Mouse (Mus musculus) adrenal gland, adult 18-20 months (tissue): ENCODE measurements around the gene Gm17359. TPM values are rescaled to one million over a fixed set of nuclear protein-coding genes. Genes with fewer than 3 reads are reported as not detected.
A peak's percentile ranks its signal among the peaks of the same experiment; 100 is the strongest.
"Not testable (repeated sequence)": the region's sequence is repeated elsewhere in the genome, so short reads cannot be mapped to it uniquely, and the experiment has no call there.

Experiments
- DNase-seq, 2 experiments: peaks; one replicate each; pipeline ENCODE4 v3.0.0; 2021 to 2022; ENCODE audit warnings: low spot score in 2 of 2
- total RNA-seq, 2 experiments: library from RNA; stranded (reverse); gene quantifications; 1 replicate in 1 of 2; 2 replicates in 1 of 2; pipeline ENCODE4 v1.2.3; 2021

Gm17359 gene
- total RNA-seq, 2 experiments from 2014 or later = not detected

DNA sequence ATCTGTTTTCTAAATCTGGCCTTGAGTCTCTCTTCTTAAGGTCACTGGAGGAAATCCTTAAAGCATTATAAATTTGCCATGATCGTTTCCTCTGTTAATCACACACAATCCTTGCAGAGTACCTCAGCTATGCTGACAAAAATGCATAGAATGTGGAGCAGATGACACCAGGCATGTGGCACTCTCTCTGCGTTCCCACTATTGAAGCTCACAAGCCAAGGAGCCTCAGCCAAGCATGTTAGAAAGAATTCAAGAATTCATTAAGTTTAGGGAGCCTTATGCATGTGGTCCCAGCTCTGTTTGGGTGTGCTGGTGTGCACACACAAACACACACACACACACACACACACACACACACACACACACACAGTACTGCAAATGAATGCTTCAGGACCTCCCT, 75.2 kb downstream of the Gm17359 start:
- no peak for DNase-seq

- DNase-seq = no peak
Observed at GRCm38 (mm10) chr3:79413492-79413891, 77.0 kb downstream of the Gm17359 start.

DNA sequence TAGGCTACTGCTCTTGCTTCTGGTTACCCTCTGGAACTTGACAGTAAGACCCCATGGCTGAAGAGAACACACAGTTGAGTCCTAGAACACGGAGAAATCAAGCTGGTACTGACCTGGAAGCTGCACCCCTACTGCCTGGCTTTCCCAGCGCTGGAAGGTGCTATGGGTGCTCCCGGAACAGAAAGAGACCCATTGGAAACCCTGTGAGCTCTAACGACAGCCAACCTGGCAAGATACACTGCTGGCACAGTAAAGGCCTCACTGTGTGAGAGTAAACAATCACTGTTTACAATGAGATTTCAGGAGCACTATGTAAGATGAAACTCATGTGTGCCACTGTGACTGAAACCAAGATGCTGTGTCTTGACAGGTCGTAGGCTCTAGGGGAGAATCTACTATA, 78.6 kb downstream of the Gm17359 start:
- no peak for DNase-seq

- no peak for DNase-seq
Observed at GRCm38 (mm10) chr3:79415929-79416328, 79.5 kb downstream of the Gm17359 start.

- DNase-seq = no peak
Observed at GRCm38 (mm10) chr3:79416944-79417680, 80.7 kb downstream of the Gm17359 start.

GRCm38 (mm10) chr3:79418921-79419320, 82.5 kb downstream of the Gm17359 start:
- DNase-seq = no peak

GRCm38 (mm10) chr3:79425441-79425840, 89.0 kb downstream of the Gm17359 start:
- no peak for DNase-seq

DNA sequence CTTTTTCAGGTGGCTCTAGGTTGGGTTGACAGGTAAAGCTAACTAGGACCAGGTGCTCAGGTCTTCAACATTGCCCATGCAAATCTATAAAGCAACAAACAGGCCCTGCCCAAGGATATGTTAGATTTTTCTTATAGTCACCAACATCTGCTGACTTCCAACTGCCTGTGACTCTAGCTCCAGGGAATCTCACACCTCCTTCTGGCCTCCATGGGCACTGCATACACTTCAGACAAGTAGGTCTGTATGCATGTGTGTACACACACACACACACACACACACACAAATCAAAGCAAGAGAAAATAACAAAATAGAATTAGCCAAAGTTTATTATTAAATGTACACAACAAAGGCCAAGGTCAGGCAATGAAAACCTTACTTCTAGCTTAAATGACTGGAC, 97.1 kb downstream of the Gm17359 start:
- DNase-seq = peak in 1 of 2 experiments; percentile 4

DNA sequence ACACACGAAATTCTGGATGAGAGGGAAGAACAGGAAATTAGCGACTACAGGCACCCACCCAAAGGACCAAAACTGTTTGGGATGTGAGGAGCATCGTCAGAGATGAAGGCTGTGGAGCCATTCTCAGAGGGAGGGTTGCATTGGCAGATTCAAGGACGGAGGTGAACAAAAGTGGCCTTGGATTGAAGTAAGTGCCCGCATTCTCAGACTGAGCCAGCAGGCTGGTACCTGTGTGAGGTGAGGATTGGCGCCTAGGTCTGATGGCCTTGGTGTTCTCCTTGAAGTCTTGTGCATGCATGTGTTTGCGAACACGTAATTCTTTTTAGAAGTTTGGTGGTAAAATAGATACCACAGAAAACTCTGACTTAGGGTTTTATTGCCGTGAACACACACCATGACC, 98.0 kb downstream of the Gm17359 start:
- DNase-seq = no peak

GRCm38 (mm10) chr3:79434985-79435384, 98.5 kb downstream of the Gm17359 start:
- DNase-seq = no peak

DNA sequence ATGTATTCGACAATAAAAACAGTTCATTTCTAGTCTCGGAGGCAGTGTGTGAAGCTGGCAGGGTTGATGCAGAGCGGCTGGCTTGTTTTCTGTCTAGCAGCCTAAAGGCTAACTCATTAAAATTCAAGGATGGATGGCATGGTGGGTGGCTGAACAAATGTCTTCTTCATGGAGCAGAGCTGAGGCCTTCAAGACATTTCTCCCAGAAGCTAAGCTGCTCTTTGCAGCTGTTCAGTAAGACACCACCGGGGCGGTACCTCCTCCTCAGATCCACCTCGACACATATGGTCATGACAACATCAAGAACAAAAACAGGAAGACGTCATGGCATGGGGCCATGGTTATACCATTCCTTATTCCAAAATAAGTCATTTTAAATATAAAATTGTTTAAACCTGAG, 99.7 kb downstream of the Gm17359 start:
- DNase-seq = no peak

- no peak for DNase-seq
Observed at GRCm38 (mm10) chr3:79438276-79438675, 101.8 kb downstream of the Gm17359 start.

GRCm38 (mm10) chr3:79440976-79441491, 104.6 kb downstream of the Gm17359 start:
- DNase-seq = no peak

DNA sequence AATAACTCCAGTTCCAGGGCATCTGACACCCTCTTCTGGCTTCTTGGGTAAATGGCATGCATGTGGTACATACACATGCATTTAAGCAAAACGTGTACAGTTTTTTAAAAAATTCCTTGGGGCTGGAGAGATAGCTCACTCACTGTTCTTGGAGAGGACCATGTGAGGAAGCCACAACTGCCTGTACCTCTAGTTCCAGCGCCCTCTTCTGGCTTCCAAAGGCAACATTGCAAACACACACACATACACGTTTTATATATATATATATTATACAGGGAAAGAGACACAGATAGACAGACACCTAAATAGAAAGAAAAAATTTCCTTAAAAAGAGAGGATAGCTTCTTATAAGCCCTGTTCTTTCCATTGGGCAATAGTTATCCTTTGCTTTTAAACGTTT, 107.4 kb downstream of the Gm17359 start:
- DNase-seq = no peak

DNA sequence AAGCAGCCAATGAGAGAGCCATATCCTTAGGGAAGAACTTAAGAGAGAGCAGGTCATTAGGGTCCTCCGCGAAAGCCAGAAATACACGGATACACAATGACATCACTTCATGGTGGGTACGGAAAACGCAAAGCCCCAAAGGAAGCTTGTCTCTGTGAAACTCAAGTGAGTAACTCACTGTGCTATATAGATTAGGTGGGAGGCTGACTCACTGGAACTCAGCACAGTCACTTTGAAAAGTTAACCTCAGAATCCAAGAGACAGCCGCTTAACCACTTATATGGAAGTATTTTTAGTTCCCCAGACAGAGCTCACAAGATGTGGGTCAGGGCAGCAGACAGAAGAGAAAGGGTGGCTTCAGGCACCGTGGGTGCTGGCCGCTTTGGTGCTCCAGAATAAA, 108.6 kb downstream of the Gm17359 start:
- DNase-seq = no peak

DNA sequence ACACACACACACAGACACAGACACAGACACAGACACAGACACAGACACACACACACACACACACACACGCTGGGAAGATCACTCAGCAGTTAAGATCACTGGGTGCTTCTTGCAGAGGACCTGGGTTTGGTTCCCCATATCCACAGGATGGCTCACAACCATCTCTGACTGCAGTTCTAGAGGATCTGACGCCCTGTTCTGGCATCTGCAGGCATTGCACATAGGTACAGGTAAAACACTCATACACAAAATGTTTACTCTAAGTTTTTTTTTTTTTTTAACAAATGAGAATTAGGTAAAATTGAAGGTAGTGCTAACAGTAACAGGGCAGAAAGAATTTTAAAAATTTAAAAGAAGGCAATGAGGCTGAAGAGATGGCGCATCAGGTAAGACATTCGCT, 109.7 kb downstream of the Gm17359 start:
- DNase-seq = no peak

DNA sequence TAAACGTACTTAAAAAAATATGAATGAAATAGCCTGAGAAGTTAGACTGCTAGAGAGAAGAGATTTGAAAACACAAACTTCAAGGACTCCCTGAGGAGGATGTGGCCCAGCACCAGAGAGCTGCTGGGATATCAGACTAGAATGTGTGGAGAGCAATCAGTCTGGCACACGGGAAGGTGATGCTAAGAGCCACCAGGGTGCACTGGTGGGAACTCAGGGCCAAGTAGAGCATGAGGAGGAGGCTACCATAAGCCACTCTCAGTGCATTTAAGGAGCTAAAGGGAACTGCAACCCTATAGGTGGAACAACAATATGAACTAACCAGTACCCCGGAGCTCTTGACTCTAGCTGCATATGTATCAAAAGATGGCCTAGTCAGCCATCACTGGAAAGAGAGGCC, 110.2 kb downstream of the Gm17359 start:
- DNase-seq = not testable (repeated sequence)

DNA sequence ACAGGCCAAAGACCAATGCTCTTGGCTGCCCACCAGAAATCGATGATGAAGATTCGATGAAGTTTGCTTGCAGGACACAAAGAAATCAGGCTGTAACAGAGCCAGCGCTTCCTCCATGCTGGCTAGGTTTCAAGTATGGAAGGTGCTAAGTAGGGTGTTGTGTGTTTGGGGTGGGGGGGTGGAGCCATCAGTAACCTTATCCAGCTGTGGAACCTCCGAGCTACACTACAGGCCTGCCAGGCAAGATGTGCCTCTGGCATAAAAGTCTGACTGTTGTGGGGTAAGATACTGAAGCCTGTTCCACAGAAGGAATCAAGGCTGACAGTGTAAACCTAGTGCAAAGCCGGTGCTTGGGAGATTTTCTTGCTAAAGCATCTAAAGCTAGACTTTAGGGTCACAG, 112.0 kb downstream of the Gm17359 start:
- DNase-seq = no peak

- no peak for DNase-seq
Observed at GRCm38 (mm10) chr3:79449361-79449760, 112.9 kb downstream of the Gm17359 start.

DNA sequence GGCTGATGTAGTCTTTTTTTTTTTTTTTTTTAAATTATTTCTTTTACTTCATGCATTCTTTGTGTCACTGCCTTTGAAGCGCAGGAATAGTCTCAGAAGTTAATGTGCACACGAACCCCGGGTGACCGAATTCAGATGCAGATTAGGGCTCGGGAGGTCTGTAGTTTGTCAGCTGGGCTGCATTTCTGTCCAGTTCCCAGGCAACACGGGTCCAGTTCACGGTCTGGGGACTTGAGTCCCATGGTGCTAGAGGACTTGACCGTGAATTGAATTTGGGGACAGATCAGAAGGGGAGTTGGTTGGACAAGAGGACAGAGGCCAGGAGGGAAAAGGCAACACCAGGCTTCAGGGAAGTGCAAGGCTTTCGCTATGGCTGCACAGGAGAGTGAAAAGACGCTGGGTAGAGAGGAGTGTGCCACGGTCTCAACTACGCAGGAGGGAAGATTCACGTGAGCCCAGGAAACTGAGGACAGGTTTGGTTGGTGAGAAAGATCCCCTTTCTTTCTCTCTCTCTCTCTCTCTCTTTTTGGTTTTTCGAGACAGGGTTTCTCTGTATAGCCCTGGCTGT, 116.3 kb downstream of the Gm17359 start:
- DNase-seq = no peak

DNA sequence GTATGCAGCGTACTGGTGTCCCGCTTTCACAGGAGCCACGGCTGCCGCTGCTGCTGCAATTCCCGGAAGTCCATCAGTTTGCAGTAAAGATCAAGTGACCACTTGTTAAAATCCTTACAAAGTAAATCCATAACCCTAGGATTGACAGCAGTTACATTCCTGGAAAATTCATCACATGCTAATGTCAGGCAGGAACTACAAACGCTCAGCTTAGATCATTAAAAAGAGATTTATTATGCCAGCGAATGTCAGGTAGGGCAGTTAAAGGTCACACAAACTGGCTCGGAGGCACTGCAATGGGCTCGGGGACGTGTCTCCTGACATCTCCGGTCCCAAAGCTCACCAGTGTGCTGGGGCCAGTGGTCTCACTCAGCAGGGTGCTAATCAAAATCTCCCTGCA, 119.3 kb downstream of the Gm17359 start:
- DNase-seq = no peak

- DNase-seq = no peak
Observed at GRCm38 (mm10) chr3:79458651-79459275, 122.3 kb downstream of the Gm17359 start.
